Mouse (Mus musculus) adrenal gland, adult 8-10 months (tissue): ENCODE results near the gene A830005F24Rik. TPM values are rescaled to one million over a fixed set of nuclear protein-coding genes. Genes with fewer than 3 reads are reported as not detected.
"Not testable (repeated sequence)": the region's sequence is repeated elsewhere in the genome, so short reads cannot be mapped to it uniquely, and the experiment has no call there.

Experiments
- DNase-seq: peaks from one replicate; pipeline ENCODE4 v3.0.0; 2022
- total RNA-seq, 4 experiments: library from RNA; stranded (reverse); gene quantifications; 2 replicates each; pipeline ENCODE4 v1.2.4; 2022

The A830005F24Rik gene
- total RNA-seq = not detected

DNA sequence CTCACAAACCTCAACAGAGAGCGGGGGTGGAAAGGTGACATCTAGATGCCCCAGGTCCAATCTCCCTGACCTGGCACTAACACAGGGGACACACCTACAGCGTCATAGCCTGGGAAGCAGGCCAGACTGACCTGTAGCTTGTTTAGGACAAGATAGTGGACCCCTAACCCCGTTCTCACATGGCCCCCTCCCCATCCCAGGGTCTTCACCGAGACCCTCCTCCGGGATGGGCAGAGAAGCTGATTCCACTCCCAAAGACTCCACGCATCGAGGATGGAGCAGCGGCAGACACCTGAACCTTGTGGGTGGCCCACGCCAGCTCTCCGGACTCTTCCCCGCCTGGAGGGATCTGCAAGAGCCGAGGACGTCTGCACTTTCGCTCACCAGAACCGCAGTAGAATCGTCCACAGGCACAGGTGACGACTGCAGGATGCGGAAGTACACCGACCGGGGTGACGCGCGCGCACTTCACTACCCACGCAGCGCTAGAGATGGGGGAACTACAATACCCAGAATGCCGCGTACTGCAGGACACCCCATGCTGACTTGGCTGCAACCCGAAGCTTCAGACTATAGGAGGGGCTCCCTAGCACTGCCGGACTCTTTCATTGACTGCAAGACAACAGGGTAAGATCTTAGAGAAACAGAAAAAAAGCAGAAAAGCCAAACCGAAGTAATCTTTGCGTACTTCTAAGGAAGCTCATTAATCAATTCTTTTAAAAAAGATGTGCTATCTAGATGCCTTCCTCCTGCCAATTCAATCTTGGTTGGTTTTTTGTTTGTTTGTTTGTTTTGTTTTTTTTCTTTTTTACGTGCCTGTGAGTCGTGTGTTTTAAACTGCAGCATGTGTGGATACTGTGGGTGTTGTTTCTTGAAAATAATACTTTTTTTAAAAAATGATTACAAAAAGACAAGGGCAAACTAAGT, at the start of gene A830005F24Rik, which contains the start of gene Zfp169:
A830005F24Rik (plus strand) TSS at position 568 of the 927 bp plus-strand sequence.
Zfp169 (minus strand) TSS at position 449 of the 927 bp plus-strand sequence.
- DNase-seq = peak; percentile 84

DNA sequence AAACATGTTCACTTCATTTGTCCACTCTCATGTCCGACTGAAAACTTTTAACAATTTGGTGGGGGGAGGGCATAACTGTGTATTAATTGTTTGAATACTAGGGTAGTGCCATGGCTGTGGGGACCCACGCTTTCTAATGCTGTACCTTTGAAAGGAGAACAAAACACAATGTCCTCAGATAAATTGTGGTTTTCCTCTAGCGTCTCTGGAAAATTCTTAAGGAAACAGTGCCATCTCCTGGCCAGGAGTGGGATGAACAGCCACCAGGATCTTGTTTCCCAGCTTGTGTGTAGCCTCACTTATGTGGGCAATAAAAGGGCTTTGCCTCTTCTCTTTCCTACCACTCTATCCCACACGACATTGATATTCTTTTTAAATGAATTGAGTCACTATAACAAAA, 49.2 kb upstream of the A830005F24Rik start:
- peak; percentile 20 for DNase-seq

DNA sequence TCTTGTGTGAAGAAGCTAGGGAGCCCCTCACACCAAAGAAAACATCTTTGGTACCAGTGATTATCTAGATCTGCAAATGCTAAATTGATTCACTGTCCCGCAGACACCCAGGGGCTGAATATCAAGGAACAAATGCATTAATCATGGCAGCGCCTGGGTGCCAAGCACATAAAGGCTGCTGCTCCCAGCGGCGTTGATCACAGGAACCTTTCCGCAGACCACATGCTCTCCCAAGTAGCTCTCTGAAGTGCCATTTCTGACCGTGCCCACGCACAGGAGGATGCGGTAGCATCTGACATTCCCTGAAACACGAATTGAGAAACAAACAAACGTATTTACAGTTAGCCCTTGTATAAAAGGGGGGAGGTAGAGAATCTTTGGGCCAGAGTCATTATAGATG, 47.2 kb upstream of the A830005F24Rik start:
- DNase-seq = no peak

GRCm38 (mm10) chr13:48468656-48469180, 44.7 kb upstream of the A830005F24Rik start:
- no peak for DNase-seq

GRCm38 (mm10) chr13:48483606-48484005, 29.8 kb upstream of the A830005F24Rik start:
- DNase-seq = no peak

DNA sequence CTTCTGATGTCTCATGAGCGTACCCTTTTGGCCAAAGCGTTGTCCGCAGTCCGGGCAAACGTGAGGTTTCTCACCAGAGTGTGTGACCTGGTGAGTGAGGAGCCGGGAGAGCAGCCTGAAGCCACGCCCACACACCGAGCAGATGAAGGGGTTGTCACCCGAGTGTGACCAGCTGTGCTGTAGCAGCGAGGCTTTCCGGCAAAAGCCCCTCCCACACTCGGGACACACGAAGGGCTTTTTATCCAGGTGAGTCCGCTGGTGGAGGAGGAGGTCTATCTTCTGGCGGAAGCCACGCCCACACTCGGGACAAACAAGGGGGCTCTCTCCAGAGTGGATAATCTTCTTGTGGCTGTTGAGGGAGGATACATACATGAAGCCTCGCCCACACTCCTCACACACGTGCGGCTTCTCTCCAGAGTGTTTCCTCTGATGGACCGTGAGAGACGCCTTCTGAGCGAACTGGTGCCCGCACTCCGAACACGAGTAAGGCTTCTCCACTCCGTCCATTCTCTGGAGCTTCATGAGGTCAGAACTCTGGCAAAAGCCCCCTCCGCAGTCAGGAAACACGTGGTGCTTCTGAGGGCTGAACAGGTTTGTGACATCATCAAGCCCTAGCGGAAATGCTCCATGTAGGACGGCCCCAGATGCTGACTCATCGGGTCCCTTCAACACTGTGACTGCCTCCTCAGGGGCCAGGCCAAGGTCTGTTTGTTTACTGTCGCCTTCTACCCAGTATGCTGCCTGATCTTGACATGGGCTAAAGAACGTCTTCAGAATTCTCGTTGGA, 22.8 kb upstream of the A830005F24Rik start:
- no peak for DNase-seq

DNA sequence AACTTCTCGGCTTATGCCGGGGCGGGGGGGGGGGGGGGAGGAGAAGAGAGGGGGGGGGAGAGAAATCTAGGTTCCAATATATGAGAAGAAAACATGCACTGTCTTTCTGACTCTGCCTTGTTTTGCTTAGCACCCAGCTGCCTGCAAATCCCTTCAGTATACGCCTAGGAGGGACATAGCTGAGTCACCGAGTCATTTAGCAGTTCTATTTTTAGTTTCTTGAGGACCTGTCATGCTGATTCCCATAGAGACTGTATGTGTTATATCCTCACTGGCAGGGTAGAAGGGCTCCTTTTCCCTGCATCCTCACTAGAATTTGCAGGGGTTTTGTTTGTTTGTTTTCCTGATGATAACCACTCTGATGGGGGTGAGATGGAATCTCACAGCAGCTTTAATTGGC, 20.2 kb upstream of the A830005F24Rik start:
- no peak for DNase-seq

- DNase-seq = peak; percentile 20
Observed at GRCm38 (mm10) chr13:48497693-48498221, 15.6 kb upstream of the A830005F24Rik start.

DNA sequence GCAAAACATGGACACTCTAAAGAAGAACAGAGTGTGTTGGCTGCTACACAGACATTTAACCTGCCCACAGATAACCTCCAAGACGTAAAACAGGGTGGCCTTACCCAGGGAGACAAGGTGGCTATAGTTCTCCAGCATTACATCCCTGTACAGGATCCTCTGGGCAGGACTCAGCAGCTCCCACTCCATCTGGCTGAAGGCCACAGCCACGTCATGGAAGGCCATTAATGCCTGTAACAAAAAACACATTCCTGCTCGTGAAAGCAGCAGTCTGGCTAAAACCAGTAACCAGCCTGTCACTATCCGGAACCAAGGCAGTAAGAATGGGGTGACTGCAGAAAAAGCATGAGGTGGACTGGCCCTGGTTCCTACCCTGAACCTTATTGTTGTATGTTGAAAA, 14.7 kb upstream of the A830005F24Rik start:
- peak; percentile 12 for DNase-seq

- no peak for DNase-seq
Observed at GRCm38 (mm10) chr13:48502422-48502821, 10.9 kb upstream of the A830005F24Rik start.

DNA sequence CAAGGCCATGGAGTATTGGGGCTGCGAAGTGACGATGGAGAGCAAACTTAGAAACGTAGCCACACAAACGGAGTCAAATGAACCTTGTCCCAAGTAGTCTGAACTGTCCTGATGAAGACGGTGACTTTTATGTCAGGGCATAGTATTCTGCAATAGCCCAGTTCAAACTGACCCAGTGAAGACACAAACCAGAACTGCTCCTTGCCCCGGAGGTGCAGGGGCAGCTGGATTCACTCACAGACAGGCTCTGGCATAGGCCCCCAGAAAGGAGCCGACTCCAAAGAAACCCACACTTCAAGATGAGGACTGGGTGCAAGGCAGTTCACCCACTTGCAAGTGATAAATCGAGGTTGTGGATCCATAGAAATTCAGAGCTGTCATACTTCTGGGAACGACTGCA, 4.7 kb upstream of the A830005F24Rik start:
- no peak for DNase-seq

DNA sequence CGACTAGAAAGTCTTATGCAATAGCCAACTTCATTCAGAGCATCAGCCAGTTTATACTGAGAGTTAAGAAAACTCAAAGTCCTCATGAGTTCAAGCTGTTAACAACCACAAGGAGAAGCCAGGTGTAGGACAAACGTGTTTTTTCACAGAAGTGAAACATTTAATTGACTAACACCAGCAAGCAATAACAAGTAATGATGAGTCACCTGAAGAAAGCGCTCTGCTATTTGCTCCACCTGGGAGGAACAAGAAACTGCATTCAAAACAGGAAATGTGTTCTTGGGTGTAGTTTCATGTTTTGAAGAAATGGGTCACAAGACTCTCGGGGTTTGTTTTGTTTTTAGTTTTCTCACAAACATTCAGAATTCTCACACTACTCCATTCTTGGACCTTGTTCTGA, 2.5 kb downstream of the A830005F24Rik start:
- DNase-seq = no peak

DNA sequence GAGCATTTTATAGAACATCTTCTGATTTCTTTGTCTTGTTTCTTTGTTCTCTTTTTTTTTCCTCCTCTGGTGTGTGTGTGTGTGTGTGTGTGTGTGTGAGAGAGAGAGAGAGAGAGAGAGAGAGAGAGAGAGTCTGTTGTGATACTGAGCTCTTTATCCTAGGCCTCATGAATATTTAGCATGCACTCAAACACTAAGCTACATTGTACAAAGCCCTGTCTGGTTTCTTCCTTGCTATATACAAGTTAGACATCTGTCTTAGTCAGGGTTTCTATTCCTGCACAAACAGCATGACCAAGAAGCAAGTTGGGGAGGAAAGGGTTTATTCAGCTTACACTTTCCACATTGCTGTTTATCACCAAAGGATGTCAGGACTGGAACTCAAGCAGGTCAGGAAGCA, 5.8 kb downstream of the A830005F24Rik start:
- DNase-seq = not testable (repeated sequence)

DNA sequence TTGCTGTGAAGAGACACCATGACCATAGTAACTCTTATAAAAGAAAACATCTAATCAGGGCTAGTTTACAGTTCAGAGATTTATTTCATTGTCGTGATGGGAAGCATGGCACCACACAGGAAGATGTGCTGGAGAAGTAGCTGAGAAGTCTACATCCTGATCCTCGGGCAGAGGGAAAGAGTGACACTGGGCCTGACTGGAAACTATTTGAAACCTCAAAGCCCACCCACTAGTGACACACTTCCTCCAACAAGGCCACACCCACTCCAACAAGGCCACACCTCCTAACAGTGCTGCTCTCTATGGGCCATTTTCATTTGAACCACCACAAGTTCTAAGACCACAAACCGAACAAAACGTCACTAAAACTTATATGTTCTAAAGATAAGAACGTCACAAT, 12.4 kb downstream of the A830005F24Rik start:
- no peak for DNase-seq

GRCm38 (mm10) chr13:48528123-48528871, 14.9 kb downstream of the A830005F24Rik start:
- peak; percentile 57 for DNase-seq

- DNase-seq = no peak
Observed at GRCm38 (mm10) chr13:48529028-48529427, 15.7 kb downstream of the A830005F24Rik start.

DNA sequence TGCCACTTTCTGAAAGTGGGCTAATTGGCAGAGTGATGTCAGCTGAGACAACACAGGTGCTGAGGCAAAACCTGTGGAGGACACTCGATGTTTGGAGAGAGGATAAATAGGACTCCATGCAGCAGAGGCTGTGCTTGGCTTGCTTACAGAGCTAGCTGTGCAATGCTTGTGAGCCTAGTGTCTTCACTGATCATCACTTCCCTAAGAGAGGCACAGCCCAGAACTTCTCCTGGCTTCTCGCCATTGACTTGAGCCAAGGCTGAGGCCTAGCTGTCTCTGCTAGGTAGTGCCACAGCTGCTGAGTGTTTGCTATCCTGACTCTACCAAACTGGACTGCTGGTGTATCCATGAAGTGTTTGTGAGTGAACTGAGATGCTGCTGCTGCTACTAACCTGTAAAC, 17.3 kb downstream of the A830005F24Rik start:
- DNase-seq = peak; percentile 50

DNA sequence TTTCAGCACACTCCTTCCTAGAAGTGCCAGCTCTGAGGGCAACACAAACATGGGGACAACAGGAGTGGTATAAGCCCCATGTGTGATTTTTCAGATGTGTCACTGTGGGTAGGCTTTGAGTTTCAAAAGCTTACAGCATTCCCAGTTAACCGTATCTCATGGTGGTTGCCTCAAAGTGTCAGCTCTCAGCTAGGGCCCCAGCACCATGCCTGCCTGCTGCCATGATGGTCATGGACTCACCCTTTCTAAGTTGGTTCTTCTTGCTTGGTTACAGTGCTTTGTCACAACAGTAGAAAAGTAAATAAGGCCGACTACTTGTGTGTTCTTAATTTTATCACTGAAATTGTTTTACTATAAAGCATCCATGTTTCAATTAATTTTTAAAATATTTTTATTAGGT, 18.1 kb downstream of the A830005F24Rik start:
- DNase-seq = no peak

DNA sequence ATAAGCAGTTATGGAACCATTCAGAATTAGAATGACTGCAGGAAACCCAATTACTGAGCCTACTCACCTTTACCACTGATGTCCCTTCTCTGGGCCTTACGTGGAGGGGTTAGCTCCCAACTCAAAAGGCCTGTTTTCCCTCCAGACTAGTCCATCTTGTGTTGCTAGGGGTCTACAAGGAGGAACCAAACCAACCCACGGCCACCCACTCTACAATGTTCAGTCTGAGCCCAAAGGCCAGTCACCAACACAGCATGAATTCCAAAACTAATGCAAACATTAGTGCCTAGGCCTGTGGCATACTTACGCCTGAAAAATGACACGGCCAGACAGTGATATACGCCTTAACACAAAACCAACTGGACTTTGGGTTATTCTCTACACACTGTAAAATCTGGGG, 20.1 kb downstream of the A830005F24Rik start:
- DNase-seq = no peak

DNA sequence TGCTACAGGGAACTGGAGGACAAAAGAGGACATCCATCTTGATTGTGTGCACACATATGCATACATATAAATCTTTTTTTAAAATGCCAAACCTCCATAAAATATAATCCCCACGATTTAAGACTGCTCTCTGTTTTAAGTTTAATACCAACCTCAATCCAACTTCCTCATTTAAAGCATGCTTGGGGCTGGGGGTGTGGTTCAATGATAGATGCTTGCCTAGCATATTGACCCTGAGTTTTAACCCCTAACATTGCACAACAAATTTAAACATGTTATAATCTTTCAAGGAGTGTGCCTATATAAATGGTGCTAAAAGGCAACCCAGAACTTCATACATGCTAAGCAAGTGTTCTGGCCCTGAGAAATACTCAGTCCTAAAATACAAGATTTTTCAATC, 27.1 kb downstream of the A830005F24Rik start:
- no peak for DNase-seq

GRCm38 (mm10) chr13:48544391-48544790, 31.0 kb downstream of the A830005F24Rik start:
- DNase-seq = no peak

DNA sequence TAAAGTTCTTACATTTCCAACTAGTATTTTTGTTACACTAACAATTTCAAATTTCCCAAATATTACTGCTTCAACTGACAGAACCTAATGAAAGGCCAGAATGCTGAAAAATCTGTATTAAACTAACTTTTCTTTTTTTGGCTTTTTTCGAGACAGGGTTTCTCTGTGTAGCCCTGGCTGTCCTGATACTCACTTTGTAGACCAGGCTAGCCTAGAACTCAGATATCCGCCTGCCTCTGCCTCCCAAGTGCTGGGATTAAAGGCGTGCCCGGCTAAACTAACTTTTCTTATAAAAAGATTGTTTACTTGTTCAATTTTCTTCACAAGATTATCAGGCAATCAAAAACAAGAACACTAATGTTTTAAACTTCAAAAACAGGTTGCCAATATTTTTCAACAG, 31.5 kb downstream of the A830005F24Rik start:
- DNase-seq = no peak
